Mouse (Mus musculus): ENCODE results near the gene Ppcdc. TPM values are rescaled to one million over a fixed set of nuclear protein-coding genes. Genes with fewer than 3 reads are reported as not detected.

The Ppcdc gene
- polyA plus RNA-seq, 1 experiment: 20.2 TPM

DNA sequence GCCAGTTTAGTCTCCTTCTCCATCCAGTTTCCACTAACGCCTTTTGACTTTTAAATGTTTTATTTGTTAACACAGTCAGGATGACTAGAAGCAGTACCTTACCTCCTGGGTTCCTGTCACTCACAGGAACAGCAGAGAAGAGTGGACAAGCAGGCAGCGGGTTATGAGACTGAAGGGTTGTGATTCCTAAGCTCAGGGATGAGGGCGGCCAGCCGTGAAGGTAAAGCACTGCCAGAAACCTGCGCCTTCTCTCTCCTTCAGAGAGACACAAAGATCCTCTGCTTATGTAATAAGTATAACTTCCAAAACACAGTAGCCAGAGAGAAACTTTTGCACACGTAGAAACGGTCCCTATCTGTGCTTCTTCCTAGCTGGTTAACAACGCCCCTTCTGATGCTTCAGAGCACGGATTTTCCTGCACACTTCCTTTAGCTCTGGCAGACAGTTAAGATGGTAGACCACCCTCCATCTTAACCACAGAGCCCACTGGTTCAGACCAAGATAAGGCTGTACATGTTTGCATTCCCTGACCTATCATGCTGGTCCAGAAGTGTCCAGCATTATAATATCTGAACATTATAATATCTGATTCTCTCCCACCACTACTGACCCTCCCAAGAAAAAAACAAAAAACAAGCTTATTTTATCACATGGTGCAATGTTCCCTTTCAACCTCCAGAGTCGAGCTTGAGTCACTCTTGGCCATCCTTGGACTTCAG, 1.9 kb downstream of the Ppcdc start:
- H3K27ac ChIP-seq (ENCODE audit: insufficient read depth, low read length): no peak overlapping the region
- no peak for DNase-seq
- no peak overlapping the region for H3K4me3 ChIP-seq (replicated peaks; ENCODE audit: insufficient read depth, low read depth, low read length)
- WGBS: 75% methylated on average over 10 of the region's 10 CpGs
- H3K27me3 ChIP-seq (ENCODE audit: control insufficient read depth, insufficient read depth, low read length): no peaks in the 10 kb centered on the region
- TF ChIP-seq POLR2A (IDR thresholded peaks at IDR 0.05; ENCODE audit: borderline replicate concordance, insufficient read depth, low read length) (no peak), CTCF (IDR thresholded peaks at IDR 0.05; ENCODE audit: borderline replicate concordance, insufficient read depth, low read depth, low read length) (no peak)
- H3K4me1 ChIP-seq (ENCODE audit: control insufficient read depth, insufficient read depth, low read length): peaks cover 9% of the 10 kb centered on the region

- no peak for TF ChIP-seq POLR2A (IDR thresholded peaks at IDR 0.05; ENCODE audit: borderline replicate concordance, insufficient read depth, low read length)
- TF ChIP-seq CTCF (IDR thresholded peaks at IDR 0.05; ENCODE audit: borderline replicate concordance, insufficient read depth, low read depth, low read length): no peak
- H3K27me3 ChIP-seq (ENCODE audit: control insufficient read depth, insufficient read depth, low read length): no peaks in the 10 kb centered on the region
- no peak for DNase-seq
- 85% methylated on average over 5 of the region's 5 CpGs for WGBS
- peaks cover 23% of the 10 kb centered on the region for H3K4me1 ChIP-seq (ENCODE audit: control insufficient read depth, insufficient read depth, low read length)
- H3K27ac ChIP-seq (ENCODE audit: insufficient read depth, low read length): no peak overlapping the region
- no peak overlapping the region for H3K4me3 ChIP-seq (replicated peaks; ENCODE audit: insufficient read depth, low read depth, low read length)
Observed at GRCm38 (mm10) chr9:57436166-57436565, 3.8 kb downstream of the Ppcdc start.

- Histone ChIP-seq H3K27ac (ENCODE audit: insufficient read depth, low read length) (no peak overlapping the region), H3K27me3 (ENCODE audit: control insufficient read depth, insufficient read depth, low read length) (no peaks in the 10 kb centered on the region)
- no peak for TF ChIP-seq CTCF (IDR thresholded peaks at IDR 0.05; ENCODE audit: borderline replicate concordance, insufficient read depth, low read depth, low read length)
- no peak for TF ChIP-seq POLR2A (IDR thresholded peaks at IDR 0.05; ENCODE audit: borderline replicate concordance, insufficient read depth, low read length)
Observed at GRCm38 (mm10) chr9:57434405-57435165, 5.3 kb downstream of the Ppcdc start.

DNA sequence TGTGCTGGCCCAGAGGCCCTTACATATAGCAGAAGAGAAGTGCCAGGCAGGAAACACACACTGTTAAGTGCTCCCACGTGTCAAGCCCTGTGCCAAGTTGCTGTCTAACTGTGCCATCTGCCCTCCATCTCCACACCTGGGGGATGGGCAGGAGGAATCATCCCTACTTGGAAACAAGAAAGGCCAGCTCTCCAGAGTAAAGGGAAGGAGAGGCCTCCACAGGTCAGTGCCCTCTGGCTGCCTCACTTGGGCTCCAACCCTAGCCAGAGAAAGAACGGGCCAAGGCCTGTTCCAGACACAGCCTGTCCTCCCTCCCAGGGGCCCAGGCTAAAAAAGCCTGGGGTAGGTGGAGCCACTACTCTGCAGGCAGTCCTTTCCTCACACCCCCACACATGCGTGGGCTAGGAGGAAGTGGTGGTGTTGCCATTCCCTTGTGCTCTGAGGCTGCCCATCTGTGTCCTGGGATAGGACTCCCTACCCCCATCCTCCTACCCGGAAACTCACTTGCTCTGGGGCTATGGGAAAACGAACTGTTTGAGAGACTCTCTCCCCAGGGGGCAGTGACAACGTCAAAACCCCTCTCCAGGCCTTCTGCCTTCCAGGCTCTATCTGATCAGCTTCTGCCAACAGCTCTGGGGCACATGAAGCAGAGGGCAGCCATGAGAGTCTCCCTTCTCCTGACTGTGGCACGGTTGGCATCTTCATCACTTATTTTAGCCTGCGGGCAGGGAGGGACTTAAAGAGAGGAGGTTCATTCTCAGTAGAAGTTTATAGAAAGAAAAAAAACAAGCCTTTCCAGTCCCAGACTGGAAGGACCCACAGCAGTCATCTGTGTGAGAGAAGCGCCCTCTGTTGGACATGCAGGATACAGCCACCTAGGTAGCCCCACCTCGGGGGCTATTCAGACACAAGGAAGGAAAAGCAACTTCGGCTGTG, 6.6 kb downstream of the Ppcdc start:
- 0 out of 2 replicates have a peak overlapping the region, but pooled peaks have one; percentile 14 for H3K27ac ChIP-seq (ENCODE audit: insufficient read depth, low read length)
- TF ChIP-seq POLR2A (IDR thresholded peaks at IDR 0.05; ENCODE audit: borderline replicate concordance, insufficient read depth, low read length) (no peak), CTCF (IDR thresholded peaks at IDR 0.05; ENCODE audit: borderline replicate concordance, insufficient read depth, low read depth, low read length) (peak; percentile 89)

More at GRCm38 (mm10) chr9:57434405-57435165, 5.3 kb downstream of the Ppcdc start:
- WGBS: 92% methylated on average over 11 of the region's 11 CpGs
- H3K4me3 ChIP-seq (replicated peaks; ENCODE audit: insufficient read depth, low read depth, low read length): no peak overlapping the region
- DNase-seq: no peak
- H3K4me1 ChIP-seq (ENCODE audit: control insufficient read depth, insufficient read depth, low read length): peaks cover 23% of the 10 kb centered on the region

DNA sequence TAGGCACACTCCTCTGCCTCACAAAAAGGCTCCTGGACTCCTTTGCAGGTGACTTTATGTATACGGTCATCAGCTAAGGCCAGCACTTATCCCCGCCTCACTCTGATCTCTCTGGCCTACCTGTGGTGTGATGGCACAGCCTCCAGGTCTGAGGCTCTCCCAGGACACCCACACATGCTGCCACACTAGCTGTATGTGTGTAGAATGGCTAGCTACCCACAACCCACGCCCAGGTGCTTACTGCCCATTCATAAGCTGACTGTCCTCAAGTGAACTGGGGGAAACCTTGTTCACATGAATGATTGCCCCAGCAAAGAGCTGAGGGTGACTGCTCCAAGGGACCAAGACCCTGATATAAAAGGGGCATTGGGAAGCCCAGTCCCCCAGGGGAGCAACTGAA, 7.4 kb downstream of the Ppcdc start:
- 68% methylated on average over 3 of the region's 3 CpGs for WGBS
- DNase-seq: no peak
- H3K4me3 ChIP-seq (replicated peaks; ENCODE audit: insufficient read depth, low read depth, low read length): no peak overlapping the region
- peaks cover 23% of the 10 kb centered on the region for H3K4me1 ChIP-seq (ENCODE audit: control insufficient read depth, insufficient read depth, low read length)
- no peaks in the 10 kb centered on the region for H3K27me3 ChIP-seq (ENCODE audit: control insufficient read depth, insufficient read depth, low read length)
- H3K27ac ChIP-seq (ENCODE audit: insufficient read depth, low read length): no peak overlapping the region
- TF ChIP-seq CTCF (IDR thresholded peaks at IDR 0.05; ENCODE audit: borderline replicate concordance, insufficient read depth, low read depth, low read length) (no peak), POLR2A (IDR thresholded peaks at IDR 0.05; ENCODE audit: borderline replicate concordance, insufficient read depth, low read length) (no peak)

More for the DNA sequence above, 6.6 kb downstream of the Ppcdc start:
- DNase-seq: peak; percentile 81 to 83
- WGBS: 2% methylated on average over 11 of the region's 11 CpGs
- H3K4me1 ChIP-seq (ENCODE audit: control insufficient read depth, insufficient read depth, low read length): peaks cover 23% of the 10 kb centered on the region
- H3K4me3 ChIP-seq (replicated peaks; ENCODE audit: insufficient read depth, low read depth, low read length): no peak overlapping the region
- H3K27me3 ChIP-seq (ENCODE audit: control insufficient read depth, insufficient read depth, low read length): no peaks in the 10 kb centered on the region

DNA sequence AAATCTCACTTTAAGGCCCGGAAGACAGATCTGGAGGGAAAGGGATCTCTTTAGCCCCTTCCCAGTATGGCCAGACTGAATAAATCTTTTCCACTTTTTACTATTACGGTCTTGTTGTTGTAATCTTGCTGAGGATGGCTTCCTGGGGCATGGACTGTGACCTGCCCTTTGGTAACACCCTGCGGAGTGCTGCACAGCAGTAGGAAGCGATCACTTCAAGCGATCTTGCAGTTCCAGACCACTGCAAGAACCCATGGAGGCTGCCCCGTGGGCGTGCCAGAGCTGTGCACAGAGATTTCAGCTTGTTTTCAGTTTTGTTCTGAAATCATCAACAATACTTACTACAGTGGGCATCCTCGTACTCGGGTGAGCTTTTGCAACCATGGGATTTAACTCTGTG, 8.7 kb downstream of the Ppcdc start:
- no peaks in the 10 kb centered on the region for H3K27me3 ChIP-seq (ENCODE audit: control insufficient read depth, insufficient read depth, low read length)
- H3K4me1 ChIP-seq (ENCODE audit: control insufficient read depth, insufficient read depth, low read length): peaks cover 23% of the 10 kb centered on the region
- H3K27ac ChIP-seq (ENCODE audit: insufficient read depth, low read length): no peak overlapping the region
- DNase-seq: no peak
- TF ChIP-seq CTCF (IDR thresholded peaks at IDR 0.05; ENCODE audit: borderline replicate concordance, insufficient read depth, low read depth, low read length) (no peak), POLR2A (IDR thresholded peaks at IDR 0.05; ENCODE audit: borderline replicate concordance, insufficient read depth, low read length) (no peak)
- WGBS: 82% methylated on average over 9 of the region's 9 CpGs
- H3K4me3 ChIP-seq (replicated peaks; ENCODE audit: insufficient read depth, low read depth, low read length): no peak overlapping the region

- no peak overlapping the region for H3K4me3 ChIP-seq (replicated peaks; ENCODE audit: insufficient read depth, low read depth, low read length)
- no peak for DNase-seq
- WGBS: 94% methylated on average over 4 of the region's 4 CpGs
- H3K27ac ChIP-seq (ENCODE audit: insufficient read depth, low read length): no peak overlapping the region
- TF ChIP-seq CTCF (IDR thresholded peaks at IDR 0.05; ENCODE audit: borderline replicate concordance, insufficient read depth, low read depth, low read length) (no peak), POLR2A (IDR thresholded peaks at IDR 0.05; ENCODE audit: borderline replicate concordance, insufficient read depth, low read length) (no peak)
- H3K4me1 ChIP-seq (ENCODE audit: control insufficient read depth, insufficient read depth, low read length): peaks cover 18% of the 10 kb centered on the region
- H3K27me3 ChIP-seq (ENCODE audit: control insufficient read depth, insufficient read depth, low read length): no peaks in the 10 kb centered on the region
Observed at GRCm38 (mm10) chr9:57428391-57428790, 11.5 kb downstream of the Ppcdc start.
